Mouse (Mus musculus): ENCODE measurements around the gene Olfr1044.
"Not testable (repeated sequence)": the region's sequence is repeated elsewhere in the genome, so short reads cannot be mapped to it uniquely, and the experiment has no call there.

The Olfr1044 gene

DNA sequence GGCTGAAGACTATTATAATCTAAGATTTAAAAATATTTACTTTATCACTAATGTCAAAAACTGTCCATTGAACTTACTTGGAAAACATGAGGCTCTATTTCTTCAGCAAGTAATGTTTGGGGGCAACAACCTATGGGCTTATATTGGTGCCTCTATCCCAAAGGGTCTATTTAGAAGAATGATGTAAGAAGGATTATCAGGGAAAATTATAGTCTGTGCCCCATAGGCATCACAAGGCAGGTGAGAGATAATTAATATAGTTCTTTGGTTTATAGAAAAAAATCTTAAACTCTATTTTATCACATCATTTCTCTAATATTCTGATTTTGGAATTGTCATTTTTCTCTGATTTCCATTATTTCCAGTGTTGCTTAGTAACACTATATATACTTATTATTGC is at the start of gene Olfr1044:
Olfr1044 (minus strand) TSS at position 101 of the 400 bp plus-strand sequence.
- DNase-seq (ENCODE audit: low spot score): no peak

DNA sequence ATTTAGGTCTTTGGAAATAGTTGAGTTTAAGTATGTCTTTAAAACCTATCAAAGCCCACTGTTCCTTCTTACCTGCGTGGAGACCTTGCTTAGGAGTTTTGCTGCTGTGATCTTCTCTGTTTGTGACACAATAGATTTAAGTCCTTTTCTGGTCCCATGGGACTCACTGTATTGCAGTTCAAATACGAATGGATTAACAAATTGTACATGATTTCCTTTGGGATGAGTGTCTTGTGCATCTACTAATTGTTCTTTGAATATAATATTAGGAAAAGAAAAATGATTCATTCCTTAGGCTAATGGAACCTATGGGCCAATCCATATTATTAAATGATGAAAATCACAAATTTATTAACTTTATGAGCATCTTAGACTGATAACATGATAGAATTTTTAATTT is 41.6 kb upstream of the Olfr1044 start, which contains the start of gene Olfr1046:
Olfr1046 (minus strand) TSS at position 101 of the 400 bp plus-strand sequence.
- DNase-seq (ENCODE audit: low spot score): no peak

DNA sequence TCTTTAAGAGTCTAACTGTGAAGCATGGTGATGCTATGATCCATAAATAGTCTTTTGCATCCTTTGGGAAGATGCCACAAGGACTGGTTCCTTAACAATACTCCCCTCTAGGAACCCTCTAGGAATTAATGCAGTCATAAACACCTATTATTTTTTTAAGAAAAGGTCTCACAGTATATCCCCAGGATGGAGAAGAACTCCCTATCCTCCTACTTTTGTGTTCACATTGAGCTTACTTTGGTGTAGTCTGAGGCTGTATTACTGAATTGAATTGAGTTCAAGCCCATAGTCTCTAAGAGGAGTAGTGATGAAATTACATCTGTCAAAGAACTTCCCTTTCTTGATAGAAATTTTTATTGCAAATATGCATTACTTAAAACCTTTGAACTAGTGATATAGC is 25.3 kb upstream of the Olfr1044 start, which contains the start of gene Olfr1045:
Olfr1045 (minus strand) TSS at position 101 of the 400 bp plus-strand sequence.
- DNase-seq (ENCODE audit: low spot score): no peak

DNA sequence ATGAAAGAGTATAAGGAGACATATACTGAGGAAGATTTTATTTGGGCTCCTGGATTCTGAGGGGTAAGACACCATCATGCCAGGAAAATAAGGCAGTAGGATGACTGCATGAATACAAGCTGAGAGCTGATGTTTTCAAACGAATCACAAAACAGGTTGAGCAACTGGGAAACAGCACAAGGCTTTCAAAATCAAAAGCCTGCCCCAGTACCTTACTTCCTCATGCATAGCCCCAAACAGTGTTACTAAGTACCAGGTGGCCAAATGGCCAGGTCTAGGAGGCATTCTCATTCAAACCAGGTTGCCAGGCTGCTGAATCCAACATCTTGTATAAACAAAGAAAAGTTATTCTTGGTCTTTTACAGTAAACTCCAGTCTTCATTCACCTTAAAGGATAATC is 18.2 kb upstream of the Olfr1044 start:
- no peak for DNase-seq (ENCODE audit: low spot score)

DNA sequence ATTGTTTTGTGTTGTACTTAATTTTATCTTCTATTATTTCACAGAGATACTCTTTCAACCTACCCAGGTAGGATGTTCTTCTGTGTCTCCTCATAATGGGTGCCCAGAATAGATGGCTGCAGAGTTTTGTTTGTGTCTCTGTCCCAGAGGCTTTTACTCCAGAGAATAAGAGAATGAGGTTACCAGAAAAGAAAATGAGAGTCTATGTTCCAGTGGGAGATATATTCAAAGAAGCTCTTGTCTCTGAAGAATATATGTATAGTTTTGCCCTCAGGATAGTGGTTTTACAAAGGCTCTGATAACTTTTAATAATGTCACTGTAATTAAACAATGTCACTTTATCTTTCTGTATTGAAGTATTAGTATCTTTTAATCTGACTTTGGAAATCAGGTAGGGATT is 8.0 kb upstream of the Olfr1044 start, which contains the start of gene Olfr52:
Olfr52 (minus strand) TSS at position 101 of the 400 bp plus-strand sequence.
- no peak for DNase-seq (ENCODE audit: low spot score)

DNA sequence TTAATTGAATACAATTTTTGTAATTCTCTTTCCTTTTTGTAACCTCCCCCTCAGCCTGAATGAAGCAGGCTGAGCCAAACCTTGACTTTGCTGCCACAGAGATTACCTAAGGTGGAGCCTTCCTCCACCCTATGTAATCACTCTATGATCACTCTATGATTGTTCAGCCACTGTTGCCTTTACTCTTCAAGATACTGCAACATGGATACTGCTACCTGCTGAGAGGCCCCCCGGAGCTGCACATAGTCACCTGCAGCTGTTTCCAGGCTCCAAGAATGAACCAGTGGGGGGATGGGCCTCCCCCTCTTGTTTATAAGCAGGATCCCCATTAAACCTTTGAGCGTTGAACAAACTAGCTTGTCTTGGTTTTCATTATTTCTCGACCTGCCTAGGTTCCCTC is 2.3 kb upstream of the Olfr1044 start:
- DNase-seq (ENCODE audit: low spot score): no peak

DNA sequence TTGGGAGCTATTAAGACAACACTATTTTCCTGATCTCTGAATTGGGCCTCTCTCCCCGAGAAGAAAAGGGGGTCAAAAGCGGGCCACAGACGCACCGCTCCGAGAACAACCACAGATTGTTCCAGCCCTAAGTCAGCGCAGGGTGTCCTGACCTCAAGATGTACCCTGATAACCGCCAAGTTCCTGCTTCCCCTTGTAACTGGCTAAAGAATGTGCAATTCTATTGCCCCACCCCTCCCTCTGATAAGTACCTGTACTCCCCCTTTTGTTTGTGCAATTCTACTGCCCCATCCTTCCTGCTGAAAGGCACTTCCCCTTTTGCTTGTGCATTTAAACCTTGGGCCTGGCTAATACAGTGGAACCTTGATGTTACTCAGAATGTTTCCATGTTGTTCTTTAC is 2.2 kb downstream of the Olfr1044 start:
- DNase-seq (ENCODE audit: low spot score): not testable (repeated sequence)

DNA sequence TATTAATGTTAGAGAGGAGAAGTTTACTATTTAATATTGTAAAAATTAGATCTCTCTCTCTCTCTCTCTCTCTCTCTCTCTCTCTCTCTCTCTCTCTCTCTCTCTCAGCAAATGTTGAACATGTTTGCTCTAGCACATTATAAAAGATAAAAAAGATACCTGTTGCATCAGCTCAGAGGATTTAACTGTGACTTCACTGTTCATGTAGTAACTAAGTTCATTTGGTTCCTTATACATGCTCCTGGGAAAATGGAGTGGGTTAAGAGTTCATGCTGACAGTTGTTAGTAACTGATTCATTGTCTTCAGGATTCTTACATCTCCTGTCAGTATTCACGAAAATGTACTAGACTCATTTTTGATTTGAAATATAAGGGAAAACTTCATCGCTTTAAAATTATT is 10.2 kb downstream of the Olfr1044 start, which contains the start of gene Olfr1043:
Olfr1043 (minus strand) TSS at position 101 of the 400 bp plus-strand sequence.
- DNase-seq (ENCODE audit: low spot score): no peak

DNA sequence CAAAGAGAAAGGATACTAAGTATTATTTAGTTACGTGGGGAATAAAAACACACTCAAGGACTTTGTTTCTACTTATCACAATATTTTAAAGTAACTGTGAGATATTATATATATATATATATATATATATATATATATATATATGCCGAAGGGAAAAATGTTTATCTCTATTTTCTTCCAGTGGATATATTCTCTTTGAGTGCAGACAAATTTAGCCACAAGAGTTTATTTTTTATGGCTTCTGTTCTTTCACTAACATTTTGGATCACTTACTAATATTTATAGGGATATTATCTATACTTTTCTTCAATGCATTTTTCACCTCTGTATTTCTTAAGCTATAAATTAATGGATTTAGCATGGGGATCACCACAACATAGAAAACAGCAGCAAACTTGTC is 15.9 kb downstream of the Olfr1044 start, which contains the start of gene Olfr1042:
Olfr1042 (minus strand) TSS at position 101 of the 400 bp plus-strand sequence.
- DNase-seq (ENCODE audit: low spot score): no peak

DNA sequence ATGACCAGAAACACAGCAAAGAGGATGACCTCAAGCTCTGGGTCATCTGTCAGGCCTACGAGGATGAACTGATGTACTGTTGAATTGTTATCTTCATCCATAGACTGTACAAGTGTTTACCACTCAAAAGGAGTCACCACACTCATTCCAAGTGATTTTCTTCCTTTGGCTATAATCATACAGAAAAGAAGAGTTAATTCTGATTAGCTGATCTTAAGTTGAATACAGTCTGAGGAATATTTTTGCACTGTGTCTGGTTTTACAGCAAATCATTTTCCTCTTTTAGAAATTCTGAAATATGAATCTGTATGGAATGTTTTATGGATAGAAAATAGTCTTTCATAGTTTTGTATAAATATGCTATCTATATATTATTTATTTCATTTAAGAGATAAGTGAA is 31.0 kb downstream of the Olfr1044 start, which contains the start of gene Olfr1040:
Olfr1040 (minus strand) TSS at position 101 of the 400 bp plus-strand sequence.
- no peak for DNase-seq (ENCODE audit: low spot score)

DNA sequence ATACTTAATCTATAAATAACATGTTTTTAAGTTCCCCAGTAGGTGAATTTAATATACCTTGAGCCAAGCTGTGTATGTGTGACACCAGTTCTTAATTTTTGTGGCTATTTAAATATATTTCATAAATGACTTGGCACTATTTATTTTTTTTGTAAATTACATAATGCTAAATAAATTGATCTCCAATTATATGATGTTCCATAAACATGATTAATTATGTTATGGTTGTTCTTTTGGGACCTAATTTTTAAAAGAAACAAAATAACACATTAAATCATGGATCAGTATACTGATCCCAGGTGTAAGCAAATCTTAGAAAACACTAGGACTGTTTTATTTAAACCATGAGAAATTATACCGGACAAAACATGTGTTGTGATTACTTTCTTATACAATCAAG is 41.8 kb downstream of the Olfr1044 start, which contains the start of gene Olfr1039:
Olfr1039 (minus strand) TSS at position 101 of the 400 bp plus-strand sequence.
- DNase-seq (ENCODE audit: low spot score): no peak

Measured in c-Kit-positive CD71-positive TER-119-positive erythroid progenitor cells, embryonic 14.5 days (primary cell).